Mouse (Mus musculus): ENCODE results near the gene Anxa1.

DNA sequence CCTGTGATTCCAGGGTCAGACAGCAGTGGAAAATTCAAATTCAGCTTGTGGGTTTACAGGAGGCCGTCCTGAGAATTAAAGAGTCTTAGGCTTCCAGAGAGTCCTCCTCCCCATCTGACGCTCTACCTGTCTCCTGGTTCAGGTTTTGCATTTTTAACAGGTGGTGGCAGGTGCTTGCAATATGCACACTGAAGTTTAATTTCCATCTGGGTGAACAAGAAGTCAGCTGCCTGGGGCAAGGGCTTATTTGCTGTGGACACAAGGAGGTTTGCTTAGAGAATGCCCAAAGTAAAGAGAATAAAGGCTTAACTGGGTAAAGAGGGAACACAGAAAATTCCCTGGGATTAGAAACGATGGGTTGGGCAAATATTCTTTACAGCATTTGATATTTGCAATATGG, 11.2 kb upstream of the Anxa1 start:
- TF ChIP-seq CTCF (IDR thresholded peaks at IDR 0.05; ENCODE audit: low read depth, low read length) = no peak
- TF ChIP-seq POLR2A (IDR thresholded peaks at IDR 0.05; ENCODE audit: borderline replicate concordance, low read depth, low read length) = no peak
